Mouse (Mus musculus) spleen, postnatal 10 days (tissue): ENCODE results near the gene Cfp.

Experiments
- DNase-seq, 2 experiments: peaks; one replicate each; pipeline ENCODE4 v3.0.0; 2021 to 2022; ENCODE audit warnings: low spot score in 2 of 2

The Cfp gene

DNA sequence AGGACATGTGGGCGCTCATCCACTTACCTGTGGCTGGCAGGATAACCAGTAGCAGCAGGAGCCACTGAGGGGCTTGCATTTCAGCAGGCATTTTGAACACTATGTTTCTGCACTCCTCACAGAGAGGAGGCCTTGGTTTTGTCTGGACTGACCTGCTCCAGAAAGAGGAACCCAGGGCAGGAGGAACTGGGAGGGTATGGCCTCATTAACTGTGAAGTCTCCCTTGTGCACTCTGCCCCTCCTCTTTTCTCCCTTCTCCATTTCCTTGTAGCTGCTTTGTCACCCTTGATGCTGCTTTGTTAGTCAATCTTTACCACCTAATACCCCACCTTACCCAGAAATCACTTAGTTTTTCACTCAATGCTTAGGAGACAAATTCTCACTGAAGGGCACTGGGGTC, at the start of gene Cfp:
TSS of gene Cfp (minus strand) at position 192 of the 400 bp plus-strand sequence.
- DNase-seq, result no peak

DNA sequence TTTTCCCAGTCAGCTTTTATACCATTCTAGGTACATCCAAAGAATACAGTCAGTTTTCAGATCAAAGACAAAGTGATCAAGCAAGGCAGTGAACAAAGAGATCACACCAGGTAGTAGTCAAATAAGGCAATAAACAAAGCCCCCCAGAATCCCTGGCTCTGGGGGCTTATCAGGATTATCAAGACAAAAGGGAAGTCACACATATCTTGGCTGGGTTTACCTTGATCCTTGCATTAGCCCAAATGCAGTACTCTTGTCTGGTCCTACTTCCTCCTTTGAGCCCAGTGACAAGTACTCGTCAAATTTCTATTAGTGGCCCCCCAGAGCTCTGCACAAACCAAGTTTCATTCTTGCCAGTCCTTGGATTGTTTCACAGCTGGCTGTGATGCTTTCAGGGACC, 49.5 kb upstream of the Cfp start:
- DNase-seq, result no peak

DNA sequence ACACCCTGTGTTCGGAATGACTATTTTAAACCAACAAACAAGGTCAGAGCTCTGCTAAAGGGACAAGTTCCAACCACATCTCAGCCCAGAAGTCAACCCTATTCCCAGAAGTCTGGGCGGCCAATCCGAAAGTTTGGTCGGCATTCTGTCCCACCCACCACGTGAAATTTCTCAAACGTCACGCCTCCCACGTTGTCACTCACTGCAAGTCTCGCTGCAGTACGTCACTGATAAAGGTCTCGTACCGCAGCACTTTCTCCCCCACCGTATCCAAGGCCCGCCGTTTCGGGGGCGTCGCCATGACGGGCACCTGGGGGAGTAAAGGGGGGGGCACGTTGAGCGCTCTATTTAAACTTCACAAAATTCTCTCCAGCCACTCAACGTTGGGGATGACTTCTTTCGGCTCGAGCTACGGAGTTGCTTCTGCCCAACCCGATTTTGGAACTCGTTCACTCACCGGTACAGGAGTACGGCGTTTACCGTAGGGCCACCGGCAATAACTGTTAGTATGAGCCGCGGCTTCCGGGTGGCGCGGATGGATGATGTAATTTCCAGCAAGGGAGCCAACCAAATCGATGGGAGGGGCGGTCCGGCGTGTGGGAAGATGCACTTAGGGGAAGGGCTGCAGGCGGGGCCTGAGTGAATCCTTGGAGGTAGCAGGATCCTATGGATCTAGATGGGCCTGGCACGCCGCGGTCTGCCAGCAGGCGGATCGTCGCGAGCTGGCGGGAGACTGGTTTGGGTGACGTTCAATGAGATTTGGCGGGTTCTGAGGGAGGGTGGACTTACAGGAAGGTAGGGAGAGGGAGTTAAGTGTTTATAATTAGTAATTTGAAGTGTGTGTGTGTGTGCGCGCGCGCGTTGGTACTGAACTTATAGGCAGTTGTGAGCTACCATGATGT, 30.4 kb upstream of the Cfp start, which contains the start of gene Uxt:
TSS of gene Uxt (minus strand) at position 541 of the 902 bp plus-strand sequence.
- DNase-seq, result peak; percentile 71 to 90

DNA sequence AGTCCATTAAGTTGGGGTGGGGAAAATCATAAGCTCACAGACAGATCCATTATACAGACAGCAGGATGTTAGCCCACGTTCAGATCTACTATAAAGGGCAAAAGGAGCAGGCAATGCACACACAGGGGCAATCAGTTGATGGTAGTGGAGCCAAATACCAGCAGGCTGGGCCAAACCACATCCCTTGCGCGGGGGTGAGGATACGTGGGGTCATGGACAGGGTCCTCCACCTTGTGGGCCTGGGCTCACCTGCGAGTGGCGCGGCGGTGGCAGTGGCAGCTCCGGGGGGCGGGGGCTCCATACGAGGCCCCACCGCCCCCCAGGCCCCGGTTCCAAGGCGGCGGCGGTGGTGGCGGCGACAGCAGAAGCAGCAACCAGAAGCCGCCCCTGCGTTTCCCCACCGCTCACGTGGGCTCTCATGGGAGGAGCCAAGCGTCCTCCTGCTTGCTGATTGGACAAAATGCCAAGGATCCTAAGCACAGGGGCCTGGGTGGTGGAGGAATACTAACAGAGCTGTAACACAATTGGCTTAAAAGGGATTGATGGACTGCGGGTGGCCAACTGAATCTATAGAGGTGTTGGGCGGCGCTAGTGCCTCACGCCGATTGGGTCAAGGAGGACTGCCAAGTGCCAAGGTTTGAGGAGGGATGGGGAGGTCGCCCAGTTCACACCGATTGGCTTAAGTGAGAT, 19.0 kb upstream of the Cfp start, which contains the start of gene Elk1:
TSS of gene Elk1 (minus strand) at position 418 of the 690 bp plus-strand sequence.
- peak; percentile 57 to 83 for DNase-seq

DNA sequence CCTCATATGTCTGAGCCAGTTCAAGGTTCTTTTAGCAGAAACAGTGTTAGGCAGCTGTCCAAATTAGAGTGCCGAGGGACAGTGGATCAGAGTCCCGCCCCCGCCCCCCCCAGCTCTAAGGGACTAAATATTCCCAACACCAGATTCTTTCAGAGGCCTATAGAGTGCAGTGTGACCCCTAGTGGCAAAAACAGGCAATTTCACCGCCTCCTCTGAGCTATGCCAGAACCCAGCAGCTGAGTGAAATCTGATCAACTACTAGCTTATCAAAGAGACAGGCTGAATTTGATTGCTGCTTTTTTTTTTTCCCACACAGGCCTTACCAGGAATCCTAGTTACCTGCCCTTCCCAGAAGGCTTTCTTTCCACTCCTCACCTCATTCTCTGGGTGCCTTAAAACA, 14.7 kb upstream of the Cfp start:
- DNase-seq, result peak; percentile 14 to 50

DNA sequence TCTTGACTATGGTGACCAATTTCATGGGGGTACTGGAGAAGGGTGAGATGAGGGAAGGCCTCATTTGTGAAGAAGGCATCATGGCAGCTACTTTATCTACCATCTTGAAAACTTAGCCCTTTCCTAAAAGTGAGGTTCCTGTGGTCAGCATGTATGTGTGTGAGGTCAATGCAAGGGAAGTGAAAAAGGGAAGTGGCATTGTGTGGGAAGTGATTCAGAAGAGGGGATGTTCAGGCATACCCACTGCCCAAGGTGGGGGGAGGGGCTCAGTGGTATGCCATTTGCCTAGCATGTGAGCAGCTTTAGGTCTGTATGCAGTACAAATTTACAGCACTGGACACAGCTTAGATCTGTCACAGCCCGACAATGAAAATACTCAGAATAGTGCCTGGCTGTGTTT, 608 bp upstream of the Cfp start:
- peak; percentile 9 to 58 for DNase-seq

DNA sequence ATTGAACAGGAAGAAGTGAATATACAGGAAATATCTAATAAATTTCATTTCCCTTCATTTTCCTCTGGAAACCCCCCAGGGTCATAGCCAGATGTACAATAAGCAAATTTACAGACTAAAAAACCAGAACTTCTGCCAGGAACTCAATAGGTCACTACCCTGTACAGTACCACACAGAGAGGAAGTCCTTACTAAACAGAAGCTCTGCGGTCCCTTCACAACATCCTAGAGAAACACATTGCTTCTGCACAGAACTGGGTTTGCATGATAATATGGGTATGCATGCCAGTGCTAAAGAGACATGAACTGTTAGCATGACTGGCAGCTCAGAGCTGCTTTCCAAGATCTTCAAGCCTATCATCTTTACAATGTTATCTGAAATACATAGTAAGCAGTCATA, 1.5 kb downstream of the Cfp start:
- no peak for DNase-seq

DNA sequence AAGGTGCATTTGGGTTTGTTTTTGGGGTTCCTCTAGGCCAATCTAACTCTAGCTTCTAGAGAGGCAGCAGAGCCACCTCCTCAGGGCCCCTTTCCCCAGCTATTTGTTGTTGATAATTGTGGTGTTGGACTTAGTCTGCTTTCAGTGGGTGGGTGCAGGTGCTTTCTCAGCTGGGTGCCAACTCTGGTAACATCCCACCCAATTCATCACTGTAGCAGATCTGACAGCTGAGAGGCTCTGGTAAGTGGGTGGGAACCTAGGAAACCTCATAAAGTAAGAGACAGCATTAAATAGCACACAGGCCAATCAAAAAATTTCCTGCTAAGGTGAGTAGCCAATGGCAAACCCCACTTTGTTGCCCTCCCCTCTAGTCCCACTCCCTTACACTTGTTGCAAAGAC, 6.4 kb downstream of the Cfp start:
- no peak for DNase-seq

DNA sequence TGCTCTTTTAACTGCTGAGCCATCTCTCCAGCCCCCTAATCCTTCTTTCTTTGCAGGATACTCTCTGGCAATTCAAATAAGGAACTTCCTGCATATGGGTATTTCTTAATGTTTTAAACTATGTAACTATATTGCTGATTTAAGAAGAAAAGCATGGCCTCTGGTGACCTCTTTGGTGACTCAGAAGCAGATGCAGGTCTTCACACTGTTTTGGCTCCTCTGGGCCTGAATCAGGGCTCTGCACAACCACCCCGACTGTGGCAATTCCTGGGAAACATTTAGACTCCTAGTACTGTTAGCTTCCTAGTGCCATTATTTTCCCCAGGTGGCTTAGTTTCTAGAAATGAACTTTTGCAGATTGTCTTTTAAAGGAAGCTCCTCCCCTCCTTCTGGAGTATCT, 7.8 kb downstream of the Cfp start:
- DNase-seq, result no peak

DNA sequence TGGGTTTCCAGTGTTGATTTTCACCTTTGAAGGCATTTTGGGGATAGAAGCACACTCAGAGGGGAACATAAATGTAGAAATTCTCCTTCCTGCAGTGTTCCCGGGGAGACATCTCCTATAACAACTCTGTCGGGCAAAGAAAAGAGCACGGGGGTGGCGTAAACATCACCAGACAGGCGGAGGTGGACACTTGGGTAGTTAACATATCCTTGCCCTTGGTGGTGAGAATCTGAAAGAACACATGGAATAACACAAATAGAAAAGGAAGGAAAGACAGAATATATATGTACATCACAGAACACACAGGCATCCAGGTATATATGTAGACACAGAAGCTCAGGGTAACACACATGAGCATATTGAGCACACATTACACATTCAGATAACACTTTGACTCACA, 10.0 kb downstream of the Cfp start:
- DNase-seq, result no peak

DNA sequence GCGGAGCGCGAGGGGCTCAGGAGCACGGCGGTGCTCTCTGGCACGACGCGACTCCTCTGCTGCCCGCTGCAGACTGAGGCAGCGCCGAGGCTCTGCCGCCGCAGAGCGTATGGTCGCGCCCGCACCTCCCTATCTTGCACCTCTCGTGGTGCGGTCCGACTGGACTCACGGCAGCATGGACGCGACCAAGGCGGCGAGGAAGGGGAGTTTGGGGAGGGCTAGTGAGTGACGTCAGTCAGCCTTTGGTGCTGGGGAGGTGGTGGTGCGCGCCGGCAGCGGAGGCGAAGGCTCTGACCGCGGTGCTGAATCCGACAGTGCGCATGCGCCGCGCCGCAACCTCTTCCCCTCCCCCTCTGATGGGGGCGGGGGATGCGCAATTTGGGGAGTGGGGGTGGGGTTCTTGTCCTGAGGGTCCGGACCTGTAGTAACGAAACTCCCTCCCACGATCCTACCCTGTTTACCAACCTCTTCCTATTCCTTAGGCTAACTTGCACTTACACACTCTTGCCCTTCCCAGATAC, 10.5 kb downstream of the Cfp start, which contains the start of gene Syn1:
TSS of gene Syn1 (minus strand) at position 161 of the 521 bp plus-strand sequence.
- DNase-seq, result peak; percentile 9 to 65

DNA sequence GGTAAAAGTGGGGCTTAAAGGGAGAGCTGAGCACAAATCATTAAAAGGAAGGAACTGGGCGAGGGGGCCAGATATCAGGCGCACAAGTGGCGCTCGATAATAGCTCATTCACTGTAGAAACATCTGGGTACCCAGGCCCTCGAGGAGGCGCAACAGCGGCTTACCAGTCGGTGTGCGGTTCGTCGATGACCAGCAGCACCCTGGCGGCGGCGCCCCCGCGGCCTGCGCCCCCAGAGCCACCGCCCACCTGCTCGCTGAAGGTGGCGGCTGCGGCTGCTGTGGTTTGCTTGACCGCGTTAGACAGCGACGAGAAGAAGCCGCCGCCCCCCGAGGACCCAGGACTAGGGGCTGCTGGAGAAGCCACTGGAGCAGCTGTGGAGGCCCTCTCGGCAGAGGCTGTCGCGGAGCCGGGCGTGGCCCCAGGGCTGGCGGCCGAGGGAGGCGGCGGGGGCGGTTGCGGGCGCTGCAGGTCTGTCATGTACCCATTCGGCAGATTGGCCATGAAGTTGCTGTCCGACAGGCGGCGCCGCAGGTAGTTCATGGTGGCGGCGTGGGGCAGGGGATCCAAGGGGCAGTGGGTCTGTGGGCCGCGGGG, 11.0 kb downstream of the Cfp start:
- peak in 1 of 2 experiments; percentile 14 for DNase-seq

DNA sequence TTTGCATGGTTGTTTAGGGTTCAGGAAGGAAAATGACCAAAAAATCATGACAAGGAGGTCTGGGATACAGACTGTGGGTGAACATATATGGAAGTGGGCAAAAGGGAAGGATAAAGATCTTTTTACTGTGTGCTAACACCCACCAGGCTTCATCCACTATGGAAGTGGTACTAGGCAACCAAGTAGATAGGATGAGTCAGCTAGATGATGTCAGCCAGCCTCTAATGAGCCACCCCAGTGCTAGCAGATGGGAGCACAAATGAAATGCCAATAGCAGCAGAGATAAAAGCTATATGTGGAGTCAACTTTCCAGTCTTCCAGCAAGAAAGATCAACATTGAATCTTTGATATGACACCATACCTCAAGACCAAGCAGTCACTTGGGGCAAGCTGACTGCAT, 16.3 kb downstream of the Cfp start:
- no peak for DNase-seq

DNA sequence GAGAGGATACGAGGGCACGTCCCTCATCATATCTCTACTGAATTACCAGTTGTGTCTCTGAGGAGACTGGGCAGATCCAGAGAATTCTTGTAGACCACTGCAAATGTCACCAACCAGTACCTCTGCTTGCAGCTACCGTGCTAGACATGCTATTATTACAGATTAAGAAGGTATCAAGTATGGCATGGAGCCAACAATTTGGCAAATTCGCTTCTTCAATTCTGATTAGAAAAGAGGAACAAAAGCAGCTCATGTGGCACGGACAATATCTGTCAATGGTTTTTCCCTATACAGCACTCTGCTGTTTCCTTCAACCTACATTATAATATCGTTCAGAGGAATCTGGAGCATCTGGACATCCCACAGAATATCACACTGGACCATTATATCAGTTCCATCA, 17.6 kb downstream of the Cfp start:
- no peak for DNase-seq

DNA sequence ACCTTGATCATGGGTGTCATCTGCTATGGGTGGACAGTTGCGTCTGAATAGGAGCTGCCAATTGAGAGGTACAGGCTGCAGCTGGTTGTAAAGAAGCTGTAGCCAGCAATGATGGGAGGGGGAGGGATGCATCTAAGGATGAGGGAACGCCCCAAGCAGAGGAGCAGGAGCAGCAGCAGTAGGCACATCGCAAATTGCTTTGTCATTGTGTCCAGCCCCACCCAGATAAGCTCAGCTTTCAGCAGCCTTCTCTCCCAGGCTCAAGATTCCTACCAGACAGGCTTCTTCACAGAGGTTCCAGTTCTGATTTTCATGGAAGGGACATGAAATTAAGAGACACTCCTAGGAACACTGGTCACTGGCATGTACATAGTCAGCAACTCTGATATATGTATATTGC, 21.3 kb downstream of the Cfp start:
- no peak for DNase-seq
